Mouse (Mus musculus) myocyte (in vitro differentiated cells): ENCODE measurements around the gene Capzb. TPM values are rescaled to one million over a fixed set of nuclear protein-coding genes. Genes with fewer than 3 reads are reported as not detected.

Experiments
- H3K27me3 ChIP-seq: one replicate; pipeline ENCODE4 v1.6.1; 2011; ENCODE audit not compliant: control insufficient read depth, insufficient read depth, insufficient read length
- H3K36me3 ChIP-seq: one replicate; pipeline ENCODE4 v1.6.1; 2011; ENCODE audit not compliant: control insufficient read depth, insufficient read depth
- H3K4me2 ChIP-seq: one replicate; pipeline ENCODE4 v1.6.1; 2011; ENCODE audit warnings: low read depth, control low read depth
- H3K4me3 ChIP-seq: one replicate; pipeline ENCODE4 v1.5.1; 2011; ENCODE audit warnings: mild to moderate bottlenecking, control low read depth, moderate library complexity
- H3K79me2 ChIP-seq: one replicate; pipeline ENCODE4 v1.6.1; 2011; ENCODE audit not compliant: control insufficient read depth, insufficient read depth
- H3ac ChIP-seq: one replicate; pipeline ENCODE4 v1.6.1; 2011; ENCODE audit not compliant: control insufficient read depth, insufficient read length
- CEBPB ChIP-seq: IDR thresholded peaks from 2 replicates; pipeline ENCODE4 v1.6.1; 2011; ENCODE audit warnings: mild to moderate bottlenecking, moderate library complexity; ENCODE audit not compliant: poor library complexity, insufficient read depth, severe bottlenecking
- E2F4 ChIP-seq: IDR thresholded peaks from one replicate; pipeline ENCODE4 v1.6.1; 2011; ENCODE audit warnings: mild to moderate bottlenecking, control low read depth, moderate library complexity; ENCODE audit not compliant: insufficient read depth
- MAX ChIP-seq: IDR thresholded peaks from one replicate; pipeline ENCODE4 v1.6.1; 2011; ENCODE audit warnings: low read depth, mild to moderate bottlenecking, control low read depth
- MYOD1 ChIP-seq, 3 experiments: IDR thresholded peaks; one replicate each; pipeline ENCODE4 v1.6.1; 2011; ENCODE audit warnings: control low read depth in 2 of 3, low read depth in 2 of 3, mild to moderate bottlenecking in 2 of 3, moderate library complexity in 1 of 3; ENCODE audit not compliant: insufficient read length in 2 of 3, control insufficient read depth in 1 of 3
- MYOG ChIP-seq, 3 experiments: IDR thresholded peaks; one replicate each; pipeline ENCODE4 v1.6.1; 2011; ENCODE audit warnings: control low read depth in 2 of 3, low read depth in 2 of 3, mild to moderate bottlenecking in 2 of 3; ENCODE audit not compliant: insufficient read length in 2 of 3, control insufficient read depth in 1 of 3, insufficient read depth in 1 of 3
- POLR2A ChIP-seq: IDR thresholded peaks from one replicate; pipeline ENCODE4 v1.6.1; 2011; ENCODE audit warnings: low read depth, mild to moderate bottlenecking, control low read depth, moderate library complexity; ENCODE audit not compliant: insufficient read length
- POLR2AphosphoS2 ChIP-seq: IDR thresholded peaks from one replicate; pipeline ENCODE4 v1.6.1; 2011; ENCODE audit warnings: low read depth, control low read depth; ENCODE audit not compliant: insufficient read length
- REST ChIP-seq: IDR thresholded peaks from one replicate; pipeline ENCODE4 v1.6.1; 2011; ENCODE audit warnings: mild to moderate bottlenecking, control low read depth, moderate library complexity; ENCODE audit not compliant: insufficient read depth, insufficient read length
- SRF ChIP-seq: IDR thresholded peaks from one replicate; pipeline ENCODE4 v1.6.1; 2011; ENCODE audit warnings: low read depth; ENCODE audit not compliant: control insufficient read depth, insufficient read length
- TCF12 ChIP-seq: IDR thresholded peaks from one replicate; pipeline ENCODE4 v1.6.1; 2011; ENCODE audit warnings: mild to moderate bottlenecking, control low read depth; ENCODE audit not compliant: poor library complexity, insufficient read depth, severe bottlenecking
- TCF3 ChIP-seq: IDR thresholded peaks from one replicate; pipeline ENCODE4 v1.6.1; 2011; ENCODE audit warnings: low read depth, control low read depth; ENCODE audit not compliant: insufficient read length
- USF1 ChIP-seq: IDR thresholded peaks from one replicate; pipeline ENCODE4 v1.6.1; 2011; ENCODE audit warnings: low read depth, mild to moderate bottlenecking, control low read depth, moderate library complexity
- polyA plus RNA-seq: library from polyadenylated mRNA; unstranded; fragments of >200 nt; fragmentation: generic; extraction: Trizol; gene quantifications from one replicate; pipeline ENCODE4 v1.2.1, GENCODE M21; 2012; ENCODE audit warnings: missing spikeins

The Capzb gene
- polyA plus RNA-seq, 1 experiment: 247 TPM

- TF ChIP-seq MYOG (IDR thresholded peaks at IDR 0.05; ENCODE audit: control insufficient read depth in 1 of 3, insufficient read depth in 1 of 3, insufficient read length in 2 of 3, low read depth in 2 of 3) (no peak), E2F4 (no peak), TCF12 (no peak), POLR2AphosphoS2 (no peak), MYOD1 (IDR thresholded peaks at IDR 0.05; ENCODE audit: control insufficient read depth in 1 of 3, insufficient read length in 2 of 3, low read depth in 2 of 3) (no peak), REST (no peak), POLR2A (no peak), MAX (no peak)
- no peak overlapping the region for H3ac ChIP-seq
These were observed 29.1 kb downstream of the Capzb start for GRCm38 (mm10) chr4:139221837-139222236.

GRCm38 (mm10) chr4:139225115-139225514 lies 32.4 kb downstream of the Capzb start:
- TF ChIP-seq REST (no peak), SRF (no peak), E2F4 (no peak), POLR2AphosphoS2 (no peak), MAX (no peak), CEBPB (no peak), USF1 (no peak), TCF3 (no peak), POLR2A (no peak), TCF12 (no peak), MYOG (IDR thresholded peaks at IDR 0.05; ENCODE audit: control insufficient read depth in 1 of 3, insufficient read depth in 1 of 3, insufficient read length in 2 of 3, low read depth in 2 of 3) (no peak), MYOD1 (IDR thresholded peaks at IDR 0.05; ENCODE audit: control insufficient read depth in 1 of 3, insufficient read length in 2 of 3, low read depth in 2 of 3) (no peak)
- no peak overlapping the region for H3K4me2 ChIP-seq
- no peak overlapping the region for H3ac ChIP-seq
- no peak overlapping the region for H3K4me3 ChIP-seq
- H3K27me3 ChIP-seq: no peaks in the 10 kb centered on the region
- H3K36me3 ChIP-seq: no peaks in the 10 kb centered on the region
- H3K79me2 ChIP-seq: peaks cover 99% of the 10 kb centered on the region

More at GRCm38 (mm10) chr4:139221837-139222236, 29.1 kb downstream of the Capzb start:
- H3K36me3 ChIP-seq: no peaks in the 10 kb centered on the region
- H3K27me3 ChIP-seq: no peaks in the 10 kb centered on the region
- H3K4me3 ChIP-seq: no peak overlapping the region
- peaks cover 99% of the 10 kb centered on the region for H3K79me2 ChIP-seq
- H3K4me2 ChIP-seq: no peak overlapping the region

DNA sequence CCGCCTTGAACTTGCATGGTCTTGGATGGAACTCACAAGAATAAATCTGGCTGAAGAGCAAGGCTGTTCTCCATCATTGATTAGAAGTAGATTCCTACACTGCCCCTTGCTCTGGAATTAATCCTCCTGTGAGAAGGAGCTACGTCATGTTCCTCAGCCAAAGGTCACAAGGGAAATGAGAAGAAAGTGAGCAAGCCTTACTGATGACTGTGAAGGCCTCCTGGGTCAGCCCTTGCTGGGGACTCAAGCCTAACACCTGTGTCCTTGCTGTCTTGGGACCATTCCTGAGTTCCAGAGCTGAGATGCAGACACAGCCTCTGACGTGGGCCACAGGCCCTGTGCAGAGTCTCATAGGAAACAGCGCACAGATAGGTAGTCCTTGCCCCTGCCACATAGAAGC lies 33.2 kb downstream of the Capzb start:
- H3K36me3 ChIP-seq: no peaks in the 10 kb centered on the region
- TF ChIP-seq MAX (no peak), USF1 (no peak), TCF3 (no peak), REST (no peak), POLR2A (no peak), TCF12 (no peak), E2F4 (no peak), MYOD1 (IDR thresholded peaks at IDR 0.05; ENCODE audit: control insufficient read depth in 1 of 3, insufficient read length in 2 of 3, low read depth in 2 of 3) (no peak), MYOG (IDR thresholded peaks at IDR 0.05; ENCODE audit: control insufficient read depth in 1 of 3, insufficient read depth in 1 of 3, insufficient read length in 2 of 3, low read depth in 2 of 3) (no peak), SRF (no peak), CEBPB (no peak), POLR2AphosphoS2 (no peak)
- peaks cover 99% of the 10 kb centered on the region for H3K79me2 ChIP-seq
- no peak overlapping the region for H3K4me3 ChIP-seq
- no peak overlapping the region for H3K4me2 ChIP-seq
- H3ac ChIP-seq: no peak overlapping the region
- H3K27me3 ChIP-seq: no peaks in the 10 kb centered on the region

GRCm38 (mm10) chr4:139226504-139227216 lies 34.0 kb downstream of the Capzb start:
- no peaks in the 10 kb centered on the region for H3K36me3 ChIP-seq
- peaks cover 99% of the 10 kb centered on the region for H3K79me2 ChIP-seq
- TF ChIP-seq E2F4 (no peak), REST (no peak), MAX (no peak), SRF (no peak), TCF3 (no peak), MYOG (IDR thresholded peaks at IDR 0.05; ENCODE audit: control insufficient read depth in 1 of 3, insufficient read depth in 1 of 3, insufficient read length in 2 of 3, low read depth in 2 of 3) (no peak), MYOD1 (IDR thresholded peaks at IDR 0.05; ENCODE audit: control insufficient read depth in 1 of 3, insufficient read length in 2 of 3, low read depth in 2 of 3) (no peak), CEBPB (no peak), TCF12 (no peak), POLR2A (no peak), POLR2AphosphoS2 (no peak), USF1 (no peak)

More at GRCm38 (mm10) chr4:139226504-139227216, 34.0 kb downstream of the Capzb start:
- Histone ChIP-seq H3K27me3 (no peaks in the 10 kb centered on the region), H3K4me3 (no peak overlapping the region), H3K4me2 (no peak overlapping the region), H3ac (no peak overlapping the region)
